Mouse (Mus musculus): ENCODE data around the gene Vwa3a. TPM values are rescaled to one million over a fixed set of nuclear protein-coding genes. Genes with fewer than 3 reads are reported as not detected.

The Vwa3a gene
- polyA plus RNA-seq, 1 experiment = 1.4 TPM

GRCm38 (mm10) chr7:120729635-120730034 lies 9.5 kb upstream of the Vwa3a start:
- 88% methylated on average over 5 of the region's 5 CpGs for WGBS

GRCm38 (mm10) chr7:120732906-120733305 lies 6.2 kb upstream of the Vwa3a start:
- Histone ChIP-seq H3K4me1 (ENCODE audit: control insufficient read depth, insufficient read depth, low read length) (no peaks in the 10 kb centered on the region), H3K4me3 (replicated peaks; ENCODE audit: insufficient read depth, low read depth, low read length) (no peak overlapping the region), H3K27ac (ENCODE audit: insufficient read depth, low read length) (no peak overlapping the region), H3K27me3 (ENCODE audit: control insufficient read depth, insufficient read depth, low read length) (no peaks in the 10 kb centered on the region)
- DNase-seq = no peak
- WGBS = 89% methylated on average over 7 of the region's 7 CpGs
- TF ChIP-seq POLR2A (IDR thresholded peaks at IDR 0.05; ENCODE audit: borderline replicate concordance, insufficient read depth, low read length) (no peak), CTCF (IDR thresholded peaks at IDR 0.05; ENCODE audit: borderline replicate concordance, insufficient read depth, low read depth, low read length) (no peak)

More at GRCm38 (mm10) chr7:120729635-120730034, 9.5 kb upstream of the Vwa3a start:
- no peaks in the 10 kb centered on the region for H3K4me1 ChIP-seq (ENCODE audit: control insufficient read depth, insufficient read depth, low read length)
- TF ChIP-seq POLR2A (IDR thresholded peaks at IDR 0.05; ENCODE audit: borderline replicate concordance, insufficient read depth, low read length) (no peak), CTCF (IDR thresholded peaks at IDR 0.05; ENCODE audit: borderline replicate concordance, insufficient read depth, low read depth, low read length) (no peak)
- no peaks in the 10 kb centered on the region for H3K27me3 ChIP-seq (ENCODE audit: control insufficient read depth, insufficient read depth, low read length)
- H3K4me3 ChIP-seq (replicated peaks; ENCODE audit: insufficient read depth, low read depth, low read length) = no peak overlapping the region
- no peak for DNase-seq
- no peak overlapping the region for H3K27ac ChIP-seq (ENCODE audit: insufficient read depth, low read length)

GRCm38 (mm10) chr7:120739558-120740101 lies 512 bp downstream of the Vwa3a start:
- DNase-seq = no peak
- no peaks in the 10 kb centered on the region for H3K27me3 ChIP-seq (ENCODE audit: control insufficient read depth, insufficient read depth, low read length)
- 6% methylated on average over 5 of the region's 5 CpGs for WGBS
- no peaks in the 10 kb centered on the region for H3K4me1 ChIP-seq (ENCODE audit: control insufficient read depth, insufficient read depth, low read length)
- no peak overlapping the region for H3K27ac ChIP-seq (ENCODE audit: insufficient read depth, low read length)
- TF ChIP-seq POLR2A (IDR thresholded peaks at IDR 0.05; ENCODE audit: borderline replicate concordance, insufficient read depth, low read length) (no peak), CTCF (IDR thresholded peaks at IDR 0.05; ENCODE audit: borderline replicate concordance, insufficient read depth, low read depth, low read length) (no peak)
- H3K4me3 ChIP-seq (replicated peaks; ENCODE audit: insufficient read depth, low read depth, low read length) = no peak overlapping the region

- DNase-seq = no peak
- no peak overlapping the region for H3K4me3 ChIP-seq (replicated peaks; ENCODE audit: insufficient read depth, low read depth, low read length)
- no peaks in the 10 kb centered on the region for H3K27me3 ChIP-seq (ENCODE audit: control insufficient read depth, insufficient read depth, low read length)
- H3K4me1 ChIP-seq (ENCODE audit: control insufficient read depth, insufficient read depth, low read length) = no peaks in the 10 kb centered on the region
- no peak overlapping the region for H3K27ac ChIP-seq (ENCODE audit: insufficient read depth, low read length)
- 65% methylated on average over 14 of the region's 14 CpGs for WGBS
- TF ChIP-seq CTCF (IDR thresholded peaks at IDR 0.05; ENCODE audit: borderline replicate concordance, insufficient read depth, low read depth, low read length) = no peak
- TF ChIP-seq POLR2A (IDR thresholded peaks at IDR 0.05; ENCODE audit: borderline replicate concordance, insufficient read depth, low read length) = no peak
These were observed 4.5 kb downstream of the Vwa3a start for GRCm38 (mm10) chr7:120743366-120744351.

- TF ChIP-seq POLR2A (IDR thresholded peaks at IDR 0.05; ENCODE audit: borderline replicate concordance, insufficient read depth, low read length) (no peak), CTCF (IDR thresholded peaks at IDR 0.05; ENCODE audit: borderline replicate concordance, insufficient read depth, low read depth, low read length) (no peak)
- 94% methylated on average over 6 of the region's 6 CpGs for WGBS
- H3K4me1 ChIP-seq (ENCODE audit: control insufficient read depth, insufficient read depth, low read length) = no peaks in the 10 kb centered on the region
- no peak overlapping the region for H3K27ac ChIP-seq (ENCODE audit: insufficient read depth, low read length)
- H3K27me3 ChIP-seq (ENCODE audit: control insufficient read depth, insufficient read depth, low read length) = no peaks in the 10 kb centered on the region
- H3K4me3 ChIP-seq (replicated peaks; ENCODE audit: insufficient read depth, low read depth, low read length) = no peak overlapping the region
- DNase-seq = no peak
These were observed 5.5 kb downstream of the Vwa3a start for GRCm38 (mm10) chr7:120744606-120745005.

- Histone ChIP-seq H3K27me3 (ENCODE audit: control insufficient read depth, insufficient read depth, low read length) (no peaks in the 10 kb centered on the region), H3K27ac (ENCODE audit: insufficient read depth, low read length) (no peak overlapping the region), H3K4me1 (ENCODE audit: control insufficient read depth, insufficient read depth, low read length) (no peaks in the 10 kb centered on the region), H3K4me3 (replicated peaks; ENCODE audit: insufficient read depth, low read depth, low read length) (no peak overlapping the region)
- TF ChIP-seq CTCF (IDR thresholded peaks at IDR 0.05; ENCODE audit: borderline replicate concordance, insufficient read depth, low read depth, low read length) (no peak), POLR2A (IDR thresholded peaks at IDR 0.05; ENCODE audit: borderline replicate concordance, insufficient read depth, low read length) (no peak)
- 48% methylated on average over 3 of the region's 3 CpGs for WGBS
- DNase-seq = no peak
These were observed 6.9 kb downstream of the Vwa3a start for GRCm38 (mm10) chr7:120746029-120746428.

GRCm38 (mm10) chr7:120746821-120747220 lies 7.7 kb downstream of the Vwa3a start:
- Histone ChIP-seq H3K27ac (ENCODE audit: insufficient read depth, low read length) (no peak overlapping the region), H3K4me1 (ENCODE audit: control insufficient read depth, insufficient read depth, low read length) (no peaks in the 10 kb centered on the region), H3K4me3 (replicated peaks; ENCODE audit: insufficient read depth, low read depth, low read length) (no peak overlapping the region), H3K27me3 (ENCODE audit: control insufficient read depth, insufficient read depth, low read length) (no peaks in the 10 kb centered on the region)
- DNase-seq = no peak
- 86% methylated on average over 5 of the region's 5 CpGs for WGBS
- TF ChIP-seq CTCF (IDR thresholded peaks at IDR 0.05; ENCODE audit: borderline replicate concordance, insufficient read depth, low read depth, low read length) (no peak), POLR2A (IDR thresholded peaks at IDR 0.05; ENCODE audit: borderline replicate concordance, insufficient read depth, low read length) (no peak)

GRCm38 (mm10) chr7:120748478-120748877 lies 9.4 kb downstream of the Vwa3a start:
- TF ChIP-seq POLR2A (IDR thresholded peaks at IDR 0.05; ENCODE audit: borderline replicate concordance, insufficient read depth, low read length) = no peak
- no peak for TF ChIP-seq CTCF (IDR thresholded peaks at IDR 0.05; ENCODE audit: borderline replicate concordance, insufficient read depth, low read depth, low read length)
- Histone ChIP-seq H3K4me3 (replicated peaks; ENCODE audit: insufficient read depth, low read depth, low read length) (no peak overlapping the region), H3K4me1 (ENCODE audit: control insufficient read depth, insufficient read depth, low read length) (no peaks in the 10 kb centered on the region), H3K27me3 (ENCODE audit: control insufficient read depth, insufficient read depth, low read length) (no peaks in the 10 kb centered on the region), H3K27ac (ENCODE audit: insufficient read depth, low read length) (no peak overlapping the region)
- DNase-seq = no peak

Data from cerebellum, adult 2 months (tissue).